Mouse (Mus musculus) embryonic facial prominence, embryonic 12.5 days (tissue): Measurements from ENCODE around the gene Pex7. TPM values are rescaled to one million over a fixed set of nuclear protein-coding genes. Genes with fewer than 3 reads are reported as not detected.

Experiments used
- ATAC-seq: fragments of 200-750 bp; cut with Nextera tagmentation; 2 replicates; pipeline ENCODE4 v1.8.0; 2017; ENCODE audit not compliant: insufficient number of reproducible peaks, insufficient read depth, low FRiP score, low TSS enrichment
- H3K27ac ChIP-seq: fragments of 300-500 bp; sonication (generic); 2 replicates; pipeline ENCODE4 v1.5.1; 2016; ENCODE audit warnings: mild to moderate bottlenecking
- H3K27me3 ChIP-seq: fragments of 300-500 bp; sonication (generic); 2 replicates; pipeline ENCODE4 v1.6.1; 2016; ENCODE audit warnings: mild to moderate bottlenecking, moderate library complexity
- H3K36me3 ChIP-seq: fragments of 300-500 bp; sonication (generic); 2 replicates; pipeline ENCODE4 v1.6.1; 2016; ENCODE audit warnings: mild to moderate bottlenecking
- H3K4me1 ChIP-seq: fragments of 300-500 bp; sonication (generic); 2 replicates; pipeline ENCODE4 v1.6.1; 2016
- H3K4me2 ChIP-seq: fragments of 300-500 bp; sonication (generic); replicated peaks from 2 replicates; pipeline ENCODE4 v1.6.1; 2016; ENCODE audit warnings: mild to moderate bottlenecking, moderate library complexity
- H3K4me3 ChIP-seq: fragments of 300-500 bp; sonication (generic); 2 replicates; pipeline ENCODE4 v1.5.1; 2016; ENCODE audit warnings: mild to moderate bottlenecking
- H3K9ac ChIP-seq: fragments of 300-500 bp; sonication (generic); 2 replicates; pipeline ENCODE4 v1.6.1; 2016; ENCODE audit warnings: mild to moderate bottlenecking, moderate library complexity
- H3K9me3 ChIP-seq: fragments of 300-500 bp; sonication (generic); 2 replicates; pipeline ENCODE4 v1.6.1; 2016; ENCODE audit warnings: mild to moderate bottlenecking, moderate library complexity
- WGBS: fragments of 180-500 bp; shearing (Covaris S2); methylation state at CpG from one replicate; pipeline ENCODE4 v1.1.7; 2016; 5-methylcytosine and 5-hydroxymethylcytosine counted together
- polyA plus RNA-seq: library from polyadenylated mRNA; unstranded; fragments of >200 nt; fragmentation: Nextera tagmentation; extraction: Ambion mirVana; gene quantifications from 2 replicates; pipeline ENCODE4 v1.2.1, GENCODE M21; 2016

Pex7 gene
- polyA plus RNA-seq = 21.3 and 21.6 TPM in 2 replicates

- H3K4me1 ChIP-seq = no peaks in the 10 kb centered on the region
- WGBS = under 1% methylated on average over 59 of the region's 60 CpGs
- peak within 1 kb of the TSS; percentile 64 for H3K9ac ChIP-seq
- peak within 1 kb of the TSS; percentile 62 for H3K4me3 ChIP-seq
- H3K4me2 ChIP-seq = peak within 1 kb of the TSS; percentile 31
- no peaks in the 10 kb centered on the region for H3K36me3 ChIP-seq
- peak within 1 kb of the TSS; percentile 94 for H3K27ac ChIP-seq
- ATAC-seq = peak; percentile 96
- H3K9me3 ChIP-seq = no peaks in the 10 kb centered on the region
- H3K27me3 ChIP-seq = no peaks in the 10 kb centered on the region
Observed at GRCm38 (mm10) chr10:19907246-19907804, at the start of gene Pex7. Pex7 (minus strand) TSS chr10:19907689.

- Histone ChIP-seq H3K27me3 (no peaks in the 10 kb centered on the region), H3K4me2 (no peak overlapping the region), H3K9me3 (no peaks in the 10 kb centered on the region), H3K27ac (no peak overlapping the region), H3K4me3 (no peak overlapping the region), H3K4me1 (peaks cover 14% of the 10 kb centered on the region; the same call in 1 of the 2 replicates), H3K9ac (no peak overlapping the region), H3K36me3 (no peaks in the 10 kb centered on the region)
- WGBS = 54% methylated on average over 6 of the region's 6 CpGs
- no peak for ATAC-seq
Observed at GRCm38 (mm10) chr10:19956745-19957144, 49.3 kb upstream of the Pex7 start.

GRCm38 (mm10) chr10:19955817-19956216, 48.3 kb upstream of the Pex7 start:
- Histone ChIP-seq H3K27me3 (no peaks in the 10 kb centered on the region), H3K9me3 (no peaks in the 10 kb centered on the region), H3K9ac (no peak overlapping the region), H3K4me2 (no peak overlapping the region), H3K27ac (no peak overlapping the region), H3K4me1 (0 out of 2 replicates have a peak, but pooled peaks cover 8% of the 10 kb centered on the region), H3K36me3 (no peaks in the 10 kb centered on the region), H3K4me3 (no peak overlapping the region)
- ATAC-seq = no peak
- 88% methylated on average over 6 of the region's 6 CpGs for WGBS

DNA sequence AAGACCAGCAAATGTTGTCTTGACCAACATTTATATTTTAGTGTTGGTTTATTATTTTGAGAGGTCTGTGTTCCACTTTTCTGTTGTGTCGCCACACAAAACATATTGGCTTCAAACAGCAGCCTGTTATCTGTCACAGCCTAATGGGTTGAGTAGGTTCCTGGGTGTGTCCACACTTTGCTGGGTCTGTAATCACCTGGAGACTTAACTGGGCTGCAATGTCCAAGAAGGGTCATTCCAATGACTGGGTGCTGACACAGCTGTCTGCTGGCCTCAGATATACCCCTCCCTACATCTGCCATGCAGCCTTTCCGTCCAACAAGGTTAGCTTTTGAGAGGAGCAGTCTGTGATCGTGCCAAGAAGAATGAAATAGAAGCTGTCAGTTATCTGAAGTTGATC, 47.1 kb upstream of the Pex7 start:
- no peak for ATAC-seq
- Histone ChIP-seq H3K4me3 (no peak overlapping the region), H3K9ac (no peak overlapping the region), H3K27ac (no peak overlapping the region), H3K27me3 (no peaks in the 10 kb centered on the region), H3K4me2 (no peak overlapping the region), H3K36me3 (no peaks in the 10 kb centered on the region), H3K4me1 (0 out of 2 replicates have a peak, but pooled peaks cover 7% of the 10 kb centered on the region), H3K9me3 (no peaks in the 10 kb centered on the region)
- 82% methylated on average over 3 of the region's 3 CpGs for WGBS

DNA sequence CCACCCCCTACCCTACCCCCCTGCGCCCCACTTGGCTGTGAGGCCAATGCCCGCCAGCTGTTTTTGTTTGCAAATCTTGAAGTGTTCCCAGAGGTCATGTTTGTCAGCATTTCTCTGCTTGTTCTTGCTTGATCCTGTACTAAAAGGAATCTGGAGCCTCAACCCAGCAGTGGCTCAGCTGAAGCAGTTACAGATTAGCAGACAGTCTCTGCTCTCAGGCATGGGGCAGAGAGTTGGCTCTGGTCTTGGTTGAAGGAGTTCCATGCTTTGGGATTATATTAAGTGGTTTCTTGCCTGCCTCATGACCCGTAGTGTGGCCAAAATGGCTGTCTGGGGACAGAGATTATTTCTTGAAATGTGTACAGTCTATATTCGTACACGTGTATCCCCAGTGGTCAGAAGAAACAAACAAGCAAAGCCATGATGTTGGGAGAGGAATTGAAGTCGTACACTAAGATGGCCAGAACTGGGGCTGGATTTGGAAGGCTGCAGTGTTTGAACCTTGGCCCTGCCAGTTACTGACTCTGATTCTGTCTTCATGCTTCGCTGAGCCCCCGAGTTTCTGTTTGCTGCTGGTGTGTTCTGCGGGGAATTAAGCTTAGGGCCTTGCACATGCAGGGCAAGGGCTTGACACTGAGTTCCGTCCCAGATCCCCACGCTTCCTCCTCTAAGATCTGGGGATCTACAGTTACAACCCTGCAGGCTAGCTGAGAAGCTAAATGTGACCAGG, 45.7 kb upstream of the Pex7 start:
- Histone ChIP-seq H3K4me2 (no peak overlapping the region), H3K4me1 (0 out of 2 replicates have a peak, but pooled peaks cover 7% of the 10 kb centered on the region), H3K4me3 (no peak overlapping the region), H3K27ac (no peak overlapping the region), H3K36me3 (no peaks in the 10 kb centered on the region), H3K27me3 (no peaks in the 10 kb centered on the region), H3K9ac (no peak overlapping the region), H3K9me3 (no peaks in the 10 kb centered on the region)
- ATAC-seq = no peak
- WGBS = 82% methylated on average over 11 of the region's 11 CpGs

DNA sequence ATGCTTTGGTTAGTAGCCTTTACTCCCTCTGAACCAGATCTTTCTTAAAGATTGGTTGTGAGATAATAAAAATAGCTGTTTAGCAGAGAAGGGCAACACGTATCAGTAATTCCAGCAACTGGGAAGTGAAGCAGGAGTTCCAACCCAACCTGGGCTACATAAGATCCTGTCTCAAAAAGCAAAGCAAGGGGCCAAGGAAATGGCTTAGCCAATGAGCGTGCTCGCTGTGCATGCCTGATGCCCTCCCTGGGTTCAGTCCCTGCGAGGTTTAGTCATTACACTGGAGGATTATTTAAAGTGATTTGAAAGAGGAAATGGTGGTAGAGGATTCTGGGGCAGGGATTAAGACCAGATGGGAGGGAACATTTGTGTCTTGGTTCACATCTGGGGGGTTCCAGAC, 41.6 kb upstream of the Pex7 start:
- WGBS = 71% methylated on average over 4 of the region's 4 CpGs
- no peak overlapping the region for H3K9ac ChIP-seq
- no peaks in the 10 kb centered on the region for H3K9me3 ChIP-seq
- ATAC-seq = no peak
- no peaks in the 10 kb centered on the region for H3K36me3 ChIP-seq
- H3K27ac ChIP-seq = no peak overlapping the region
- H3K4me3 ChIP-seq = no peak overlapping the region
- no peak overlapping the region for H3K4me2 ChIP-seq
- H3K4me1 ChIP-seq = no peaks in the 10 kb centered on the region
- no peaks in the 10 kb centered on the region for H3K27me3 ChIP-seq

DNA sequence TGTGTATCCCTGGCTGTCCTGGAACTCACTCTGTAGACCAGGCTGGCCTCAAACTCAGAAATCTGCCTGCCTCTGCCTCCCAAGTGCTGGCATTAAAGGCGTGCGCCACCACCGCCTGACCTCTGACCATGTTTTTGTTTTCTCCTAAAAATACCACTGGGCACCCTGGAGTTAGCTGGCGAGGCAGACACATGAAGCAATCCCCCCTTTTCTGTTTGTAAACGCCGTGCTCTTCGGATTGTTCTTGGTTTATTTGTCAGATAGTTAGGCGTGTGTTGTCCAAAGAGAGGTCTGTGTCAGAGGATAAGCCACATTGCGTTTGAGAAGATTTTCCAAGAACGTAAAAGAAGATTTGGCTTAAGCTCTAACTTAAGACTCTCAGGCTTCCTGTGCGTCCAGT, 40.9 kb upstream of the Pex7 start:
- no peak for ATAC-seq
- Histone ChIP-seq H3K36me3 (no peaks in the 10 kb centered on the region), H3K27ac (no peak overlapping the region), H3K27me3 (no peaks in the 10 kb centered on the region), H3K4me1 (no peaks in the 10 kb centered on the region), H3K4me2 (no peak overlapping the region), H3K4me3 (no peak overlapping the region), H3K9me3 (no peaks in the 10 kb centered on the region), H3K9ac (no peak overlapping the region)
- WGBS = 90% methylated on average over 11 of the region's 11 CpGs

- Histone ChIP-seq H3K9ac (no peak overlapping the region), H3K4me1 (no peaks in the 10 kb centered on the region), H3K4me3 (no peak overlapping the region), H3K9me3 (no peaks in the 10 kb centered on the region), H3K27ac (no peak overlapping the region), H3K27me3 (no peaks in the 10 kb centered on the region), H3K4me2 (no peak overlapping the region), H3K36me3 (no peaks in the 10 kb centered on the region)
- no peak for ATAC-seq
- 89% methylated on average over 5 of the region's 5 CpGs for WGBS
Observed at GRCm38 (mm10) chr10:19947901-19948300, 40.4 kb upstream of the Pex7 start.

- Histone ChIP-seq H3K4me2 (no peak overlapping the region), H3K36me3 (no peaks in the 10 kb centered on the region), H3K27me3 (no peaks in the 10 kb centered on the region), H3K4me3 (no peak overlapping the region), H3K27ac (no peak overlapping the region), H3K4me1 (no peaks in the 10 kb centered on the region), H3K9ac (no peak overlapping the region), H3K9me3 (no peaks in the 10 kb centered on the region)
- ATAC-seq = no peak
- WGBS = 88% methylated on average over 10 of the region's 10 CpGs
Observed at GRCm38 (mm10) chr10:19947441-19947840, 40.0 kb upstream of the Pex7 start.

DNA sequence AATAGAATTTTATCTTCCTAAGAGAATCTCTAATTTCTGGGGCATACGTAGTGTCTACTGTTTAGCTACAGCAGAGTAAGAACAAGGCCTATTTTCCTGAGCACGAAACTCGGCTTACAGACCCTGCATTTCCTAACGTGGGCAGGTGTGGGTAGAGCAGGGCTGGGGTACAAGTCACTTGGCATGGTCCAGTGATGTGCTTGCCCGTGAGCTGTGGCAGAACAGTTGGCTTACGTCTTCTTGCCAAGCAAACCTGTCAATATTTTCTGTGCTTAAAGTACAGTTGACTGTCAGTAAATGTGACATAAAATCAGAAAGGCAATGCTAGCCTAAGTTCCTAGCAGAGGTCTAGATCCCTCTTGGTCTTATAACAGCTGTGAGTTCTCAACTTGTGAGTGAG, 39.2 kb upstream of the Pex7 start:
- H3K27me3 ChIP-seq = no peaks in the 10 kb centered on the region
- 90% methylated on average over 6 of the region's 6 CpGs for WGBS
- H3K4me2 ChIP-seq = no peak overlapping the region
- no peak overlapping the region for H3K9ac ChIP-seq
- H3K36me3 ChIP-seq = no peaks in the 10 kb centered on the region
- H3K27ac ChIP-seq = no peak overlapping the region
- no peak overlapping the region for H3K4me3 ChIP-seq
- no peaks in the 10 kb centered on the region for H3K9me3 ChIP-seq
- H3K4me1 ChIP-seq = no peaks in the 10 kb centered on the region
- ATAC-seq = no peak

DNA sequence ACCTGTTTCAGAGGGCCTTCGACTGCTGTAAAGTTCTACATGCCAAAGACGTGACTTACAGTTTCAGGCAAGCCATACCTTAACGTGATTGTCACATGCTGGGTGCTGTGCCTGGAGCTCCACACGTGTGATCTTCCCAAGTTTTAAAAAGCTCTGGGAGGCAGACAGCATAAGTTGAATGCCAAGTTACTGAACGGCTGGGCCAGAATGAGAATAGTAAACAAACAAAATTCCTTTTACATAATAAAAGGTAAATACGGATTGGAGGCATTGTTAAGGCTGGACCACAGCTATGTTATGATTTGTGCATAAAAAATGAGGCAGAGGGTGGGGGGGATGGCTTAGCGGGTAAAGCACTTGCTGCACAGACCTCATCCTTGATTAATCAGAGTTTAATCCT, 38.2 kb upstream of the Pex7 start:
- Histone ChIP-seq H3K4me2 (no peak overlapping the region), H3K36me3 (no peaks in the 10 kb centered on the region), H3K27ac (no peak overlapping the region), H3K9me3 (no peaks in the 10 kb centered on the region), H3K27me3 (no peaks in the 10 kb centered on the region), H3K9ac (no peak overlapping the region), H3K4me3 (no peak overlapping the region), H3K4me1 (no peaks in the 10 kb centered on the region)
- 75% methylated on average over 7 of the region's 7 CpGs for WGBS
- ATAC-seq = no peak

GRCm38 (mm10) chr10:19942621-19943020, 35.1 kb upstream of the Pex7 start:
- H3K4me2 ChIP-seq = no peak overlapping the region
- H3K9me3 ChIP-seq = no peaks in the 10 kb centered on the region
- no peak overlapping the region for H3K27ac ChIP-seq
- no peak overlapping the region for H3K9ac ChIP-seq
- ATAC-seq = no peak
- no peak overlapping the region for H3K4me3 ChIP-seq
- H3K4me1 ChIP-seq = peaks cover 7% of the 10 kb centered on the region; the same call in 1 of the 2 replicates
- WGBS = 90% methylated on average over 3 of the region's 3 CpGs
- H3K27me3 ChIP-seq = no peaks in the 10 kb centered on the region
- H3K36me3 ChIP-seq = no peaks in the 10 kb centered on the region
